Mouse (Mus musculus) urinary bladder, postnatal 25 days (tissue): ENCODE data around the gene BC034090.

ENCODE experiments used
- DNase-seq: peaks from one replicate; pipeline ENCODE4 v3.0.0; 2022; ENCODE audit warnings: low spot score

Gene BC034090

GRCm38 (mm10) chr1:155215066-155215764, 29.0 kb downstream of the BC034090 start:
- DNase-seq: no peak

GRCm38 (mm10) chr1:155213912-155214311, 30.3 kb downstream of the BC034090 start:
- no peak for DNase-seq

GRCm38 (mm10) chr1:155212936-155213774, 31.1 kb downstream of the BC034090 start:
- no peak for DNase-seq

GRCm38 (mm10) chr1:155212493-155212892, 31.8 kb downstream of the BC034090 start:
- DNase-seq: no peak

- DNase-seq: no peak
Measured at GRCm38 (mm10) chr1:155212081-155212480, 32.2 kb downstream of the BC034090 start.

GRCm38 (mm10) chr1:155211017-155211416, 33.2 kb downstream of the BC034090 start:
- no peak for DNase-seq

- DNase-seq: no peak
Measured at GRCm38 (mm10) chr1:155210011-155210763, 34.1 kb downstream of the BC034090 start.

- no peak for DNase-seq
Measured at GRCm38 (mm10) chr1:155207859-155208258, 36.4 kb downstream of the BC034090 start.

- DNase-seq: no peak
Measured at GRCm38 (mm10) chr1:155205822-155206660, 38.2 kb downstream of the BC034090 start.

GRCm38 (mm10) chr1:155205311-155205710, 38.9 kb downstream of the BC034090 start:
- DNase-seq: no peak

GRCm38 (mm10) chr1:155204560-155205162, 39.6 kb downstream of the BC034090 start:
- DNase-seq: no peak

GRCm38 (mm10) chr1:155203954-155204353, 40.3 kb downstream of the BC034090 start:
- no peak for DNase-seq

GRCm38 (mm10) chr1:155203101-155203500, 41.1 kb downstream of the BC034090 start:
- DNase-seq: no peak

GRCm38 (mm10) chr1:155202472-155202871, 41.8 kb downstream of the BC034090 start:
- DNase-seq: no peak

GRCm38 (mm10) chr1:155201914-155202313, 42.3 kb downstream of the BC034090 start:
- DNase-seq: no peak

- DNase-seq: no peak
Measured at GRCm38 (mm10) chr1:155201373-155201879, 42.8 kb downstream of the BC034090 start.

- DNase-seq: no peak
Measured at GRCm38 (mm10) chr1:155200967-155201366, 43.3 kb downstream of the BC034090 start.

- no peak for DNase-seq
Measured at GRCm38 (mm10) chr1:155199522-155199921, 44.7 kb downstream of the BC034090 start.

GRCm38 (mm10) chr1:155196691-155197090, 47.6 kb downstream of the BC034090 start:
- DNase-seq: no peak

GRCm38 (mm10) chr1:155192805-155193368, 51.4 kb downstream of the BC034090 start:
- DNase-seq: no peak

- no peak for DNase-seq
Measured at GRCm38 (mm10) chr1:155191671-155192070, 52.6 kb downstream of the BC034090 start.
